Mouse (Mus musculus) heart, postnatal 4 days (tissue): ENCODE data around the gene Mif. TPM values are rescaled to one million over a fixed set of nuclear protein-coding genes. Genes with fewer than 3 reads are reported as not detected.
A peak's percentile ranks its signal among the peaks of the same experiment; 100 is the strongest.
"Not testable (repeated sequence)": the region's sequence is repeated elsewhere in the genome, so short reads cannot be mapped to it uniquely, and the experiment has no call there.

Experiments used
- DNase-seq: peaks from one replicate; pipeline ENCODE4 v3.0.0; 2021
- total RNA-seq, 2 experiments: library from RNA; stranded (reverse); gene quantifications; 2 replicates each; pipeline ENCODE4 v1.2.3; 2021

Gene Mif
- 100 to 1,000 TPM; 422 to 490 TPM for total RNA-seq

DNA sequence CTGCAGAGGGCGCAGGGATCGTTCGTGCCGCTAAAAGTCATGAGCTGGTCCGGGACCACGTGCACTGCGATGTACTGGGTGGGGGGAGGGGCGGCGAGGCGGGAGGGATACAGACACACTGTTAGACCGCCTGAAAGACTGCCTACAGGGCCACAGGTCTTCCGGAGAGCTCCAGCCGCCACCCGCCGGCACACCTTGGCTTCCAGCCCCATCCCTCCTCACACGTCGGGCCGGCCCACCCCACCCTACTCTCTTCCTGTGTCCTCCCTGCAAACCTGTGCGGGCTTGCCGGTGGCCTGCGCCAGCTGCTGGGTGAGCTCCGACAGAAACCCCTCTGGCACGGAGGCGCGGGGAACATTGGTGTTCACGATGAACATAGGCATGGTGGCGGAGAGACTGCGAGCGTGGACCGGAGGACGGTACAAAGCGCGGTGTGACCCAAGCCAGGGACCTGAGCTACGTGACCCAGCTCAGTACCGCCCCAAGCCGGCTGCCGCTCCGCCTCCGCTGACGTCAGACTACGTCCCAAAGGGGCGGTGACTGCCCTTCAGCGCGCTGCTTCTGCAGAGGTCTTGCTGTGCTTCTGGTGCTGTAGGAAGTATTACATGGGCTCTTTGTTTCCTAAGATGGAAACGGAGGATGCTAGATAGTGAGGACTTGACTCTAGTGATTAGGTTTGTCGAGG, at the start of gene Mif:
Gene Mif (minus strand): TSS at position 455 of the 685 bp plus-strand sequence.
- DNase-seq: peak; percentile 90

DNA sequence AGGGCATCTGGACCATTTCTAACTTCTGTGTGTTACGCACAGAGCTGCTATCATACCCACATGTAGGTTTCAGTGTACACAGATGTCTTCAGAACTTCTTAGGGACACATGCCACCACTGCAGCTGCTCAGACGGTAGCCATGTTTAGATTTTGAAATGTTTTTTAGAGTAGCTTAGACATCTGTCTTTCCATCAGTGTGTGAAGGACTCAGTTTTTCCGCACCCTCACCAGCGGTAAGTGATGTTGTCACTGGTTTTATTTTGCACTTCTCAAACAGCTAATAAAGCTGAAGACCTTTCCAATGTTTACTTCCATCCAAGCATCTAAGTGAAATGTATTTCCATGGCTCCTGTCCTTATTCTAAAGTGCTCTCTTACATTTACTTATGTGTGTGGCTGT, 46.8 kb upstream of the Mif start:
- DNase-seq: no peak

DNA sequence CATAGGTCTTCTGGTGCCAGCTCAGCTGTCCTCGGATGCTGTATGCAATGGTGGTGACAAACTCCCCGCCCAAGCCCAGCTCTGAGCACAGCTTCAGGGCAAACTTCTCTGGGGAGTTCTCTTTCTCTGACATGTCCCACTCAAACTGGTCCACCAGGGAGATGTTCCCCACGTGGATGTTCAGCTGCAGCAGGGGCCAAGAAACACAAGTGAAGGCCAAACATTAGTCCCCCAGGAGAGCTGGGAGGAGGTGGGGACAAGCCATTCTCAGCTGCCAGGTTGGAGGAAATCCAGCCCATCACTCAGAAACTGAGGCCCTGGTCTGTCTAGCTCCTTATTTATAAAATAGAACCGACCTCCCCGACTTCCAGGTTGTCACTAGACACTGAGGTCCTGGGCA, 44.4 kb upstream of the Mif start:
- no peak for DNase-seq

- peak; percentile 52 for DNase-seq
Measured at GRCm38 (mm10) chr10:75898846-75899245, 38.8 kb upstream of the Mif start.

GRCm38 (mm10) chr10:75898039-75898564, 38.1 kb upstream of the Mif start:
- no peak for DNase-seq

GRCm38 (mm10) chr10:75897373-75897772, 37.3 kb upstream of the Mif start:
- DNase-seq: peak; percentile 76

GRCm38 (mm10) chr10:75896208-75896607, 36.2 kb upstream of the Mif start:
- DNase-seq: no peak

GRCm38 (mm10) chr10:75895730-75896129, 35.7 kb upstream of the Mif start:
- DNase-seq: no peak

DNA sequence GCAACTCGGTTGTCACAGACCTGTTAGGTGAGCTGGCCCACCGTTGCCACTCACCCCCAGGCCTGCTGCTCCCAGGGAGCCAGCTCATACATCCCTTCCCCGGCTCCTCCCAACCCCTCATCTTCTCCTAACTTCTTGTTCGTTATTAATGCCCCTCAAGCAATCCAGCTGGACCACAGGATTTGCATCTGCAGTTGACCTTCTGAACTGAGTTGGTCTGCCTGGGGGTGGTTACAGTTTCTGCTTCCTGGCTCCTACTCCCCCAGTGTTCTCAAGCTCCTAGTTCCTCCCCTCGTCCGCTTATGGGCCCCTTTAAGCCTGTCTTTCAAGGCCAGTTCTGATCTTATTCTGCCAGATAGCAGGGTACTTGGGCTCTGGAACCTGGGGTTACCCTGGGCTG, 34.6 kb upstream of the Mif start:
- no peak for DNase-seq

GRCm38 (mm10) chr10:75893089-75893750, 33.2 kb upstream of the Mif start, which contains the start of gene Derl3:
Derl3 (plus strand) TSS chr10:75893413.
- DNase-seq: peak; percentile 92

GRCm38 (mm10) chr10:75889406-75890153, 29.5 kb upstream of the Mif start:
- DNase-seq: no peak

DNA sequence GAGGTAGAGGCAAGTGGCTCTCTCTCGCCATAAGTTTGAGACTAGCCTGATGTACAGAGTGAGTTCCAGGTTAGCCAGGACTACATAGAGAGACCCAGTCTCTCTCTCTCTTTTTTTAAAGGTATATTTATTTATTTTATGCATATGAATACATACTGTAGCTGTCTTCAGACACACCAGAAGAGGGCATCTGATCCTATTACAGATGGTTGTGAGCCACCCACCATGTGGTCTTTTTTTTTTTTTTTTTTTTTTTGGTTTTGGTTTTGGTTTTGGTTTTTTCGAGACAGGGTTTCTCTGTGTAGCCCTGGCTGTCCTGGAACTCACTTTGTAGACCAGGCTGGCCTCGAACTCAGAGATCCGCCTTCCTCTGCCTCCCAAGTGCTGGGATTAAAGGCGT, 27.5 kb upstream of the Mif start:
- DNase-seq: not testable (repeated sequence)

GRCm38 (mm10) chr10:75884742-75885141, 24.7 kb upstream of the Mif start:
- DNase-seq: no peak

DNA sequence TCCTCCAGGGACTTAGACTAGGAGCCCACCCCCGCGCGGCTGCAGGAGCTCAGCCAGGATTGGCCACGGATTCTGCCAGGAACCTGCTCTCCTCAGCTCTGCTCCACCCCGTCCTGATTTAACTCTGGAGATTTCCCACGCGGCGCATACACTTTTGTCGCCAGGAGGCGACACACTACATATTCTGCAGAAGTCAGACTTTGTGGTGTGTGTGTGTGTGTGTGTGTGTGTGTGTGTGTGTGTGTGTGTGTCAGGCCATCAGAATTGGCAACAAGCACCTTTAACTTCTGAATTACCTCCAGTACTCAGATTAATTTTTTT, 23.2 kb upstream of the Mif start:
- peak; percentile 87 for DNase-seq

DNA sequence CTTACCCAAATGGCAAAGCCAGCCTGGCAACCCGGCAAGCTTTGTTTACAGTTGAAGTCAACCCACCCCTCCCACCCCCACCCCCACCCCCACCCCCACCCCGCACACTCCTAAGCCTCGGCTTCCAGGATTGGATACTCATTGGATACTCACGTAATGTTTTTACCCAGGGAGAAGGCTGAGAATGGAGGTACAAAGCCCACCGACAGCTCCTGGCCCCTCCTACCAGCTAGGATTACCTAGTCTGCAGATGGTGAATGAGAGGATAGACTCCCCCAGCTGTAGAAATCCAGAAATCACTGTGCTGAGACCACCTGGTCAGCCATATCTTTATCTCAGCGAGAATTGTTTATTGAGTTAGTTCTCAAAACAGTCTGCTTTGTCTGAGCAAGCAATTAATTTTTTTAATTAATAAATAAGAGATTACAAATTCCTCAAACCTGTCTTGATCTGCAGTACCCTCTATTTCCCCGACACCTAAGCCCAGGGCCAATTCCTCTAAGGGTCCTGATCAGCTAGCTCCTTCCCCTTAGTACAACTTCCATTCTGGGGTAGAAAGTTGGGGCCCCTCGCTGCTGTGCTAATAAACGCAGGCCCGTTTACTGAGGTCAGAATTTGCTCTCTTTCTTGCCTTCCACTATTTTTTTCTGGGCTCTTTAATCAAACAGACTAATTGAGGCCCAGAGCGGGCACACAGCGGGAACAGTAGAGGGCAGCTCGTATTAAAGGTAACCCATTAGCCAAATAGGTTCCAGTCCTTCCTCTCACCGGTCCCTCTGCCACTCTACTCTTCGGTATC, 22.6 kb upstream of the Mif start:
- DNase-seq: no peak

GRCm38 (mm10) chr10:75881578-75882432, 21.8 kb upstream of the Mif start:
- DNase-seq: no peak

GRCm38 (mm10) chr10:75880771-75881577, 20.9 kb upstream of the Mif start:
- no peak for DNase-seq

DNA sequence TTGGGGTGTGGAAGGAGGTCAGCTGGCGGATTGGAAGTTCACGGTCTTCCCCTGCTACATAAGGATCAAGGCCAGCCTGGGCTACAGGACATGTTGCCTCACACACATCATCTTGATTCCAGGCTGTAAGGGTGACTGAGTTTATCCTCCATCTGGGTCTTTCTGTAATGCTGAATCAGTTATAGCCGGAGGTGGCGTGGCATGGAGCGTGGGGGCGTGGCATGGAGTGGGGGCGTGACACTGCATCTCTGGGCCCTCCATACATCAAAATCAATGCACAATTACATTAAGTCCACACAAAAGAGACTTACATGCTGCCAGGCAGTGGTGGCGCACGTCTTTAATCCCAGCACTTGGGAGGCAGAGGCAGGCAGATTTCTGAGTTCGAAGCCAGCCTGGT, 20.3 kb upstream of the Mif start:
- DNase-seq: no peak

DNA sequence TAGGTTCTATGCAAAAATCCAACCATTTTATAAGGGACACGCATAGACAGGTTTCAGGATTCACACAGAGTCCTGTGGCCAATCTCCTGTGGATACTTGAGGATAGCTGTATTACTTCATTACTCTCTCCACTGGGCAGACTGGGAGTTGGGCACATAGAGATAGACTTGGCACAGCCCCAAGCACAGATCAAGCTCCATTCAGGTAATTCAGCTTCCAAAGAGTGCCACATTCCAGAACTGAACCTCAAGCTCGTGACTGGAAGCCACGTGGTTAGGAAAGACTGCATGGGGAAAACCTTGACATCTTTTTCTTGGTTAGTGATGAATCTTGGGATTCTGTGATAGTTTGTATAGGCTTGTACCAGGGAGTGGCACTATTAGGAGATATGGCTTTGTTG, 18.8 kb upstream of the Mif start:
- DNase-seq: no peak

GRCm38 (mm10) chr10:75873543-75874170, 13.6 kb upstream of the Mif start:
- DNase-seq: no peak
